Mouse (Mus musculus) small intestine, adult 2 months (tissue): ENCODE measurements at regions not wholly inside any gene's neighbourhood (a gene's known extent, or its start where the extent isn't known, plus 50 kb on each side); places are given as distances from the start of the nearest gene placed in this dataset.

ENCODE experiments used
- H3K27ac ChIP-seq: fragments of 200-500 bp; 2 replicates; pipeline ENCODE4 v1.5.1; 2012; ENCODE audit warnings: low read depth, low read length, control low read depth, inconsistent platforms; ENCODE audit not compliant: insufficient read depth
- H3K27me3 ChIP-seq: fragments of 200-500 bp; 2 replicates; pipeline ENCODE4 v1.6.1; 2012; ENCODE audit warnings: mild to moderate bottlenecking, moderate library complexity, low read length, inconsistent platforms; ENCODE audit not compliant: control insufficient read depth, insufficient read depth
- H3K36me3 ChIP-seq: fragments of 200-500 bp; 2 replicates; pipeline ENCODE4 v1.6.1; 2012; ENCODE audit warnings: mild to moderate bottlenecking, low read length, control low read depth, inconsistent platforms; ENCODE audit not compliant: control insufficient read depth, insufficient read depth
- H3K4me1 ChIP-seq: fragments of 200-500 bp; 2 replicates; pipeline ENCODE4 v1.6.1; 2012; ENCODE audit warnings: low read length, inconsistent platforms, mixed read lengths; ENCODE audit not compliant: control insufficient read depth, insufficient read depth, insufficient read length
- H3K4me3 ChIP-seq: fragments of 200-500 bp; 2 replicates; pipeline ENCODE4 v1.5.1; 2012; ENCODE audit warnings: low read depth, mild to moderate bottlenecking, control low read depth, inconsistent platforms, low read length, moderate library complexity
- CTCF ChIP-seq: fragments of 200-500 bp; IDR thresholded peaks from 2 replicates; pipeline ENCODE4 v1.5.1; 2012; ENCODE audit warnings: low read depth, mild to moderate bottlenecking, control low read depth, inconsistent platforms, low read length, moderate library complexity, mixed read lengths; ENCODE audit not compliant: insufficient replicate concordance, insufficient read length; ENCODE audit errors: extremely low read depth
- POLR2A ChIP-seq: fragments of 200-500 bp; IDR thresholded peaks from 2 replicates; pipeline ENCODE4 v1.6.1; 2012; ENCODE audit warnings: low read depth, mild to moderate bottlenecking, control low read depth, inconsistent platforms, low read length, moderate library complexity
- WGBS: fragments of 180-500 bp; shearing (Covaris S2); methylation state at CpG from one replicate; pipeline ENCODE4 v1.1.7; 2018; 5-methylcytosine and 5-hydroxymethylcytosine counted together

- TF ChIP-seq POLR2A (no peak), CTCF (no peak)
- WGBS: 87% methylated on average over 7 of the region's 7 CpGs
- Histone ChIP-seq H3K4me1 (no peaks in the 10 kb centered on the region), H3K27me3 (no peaks in the 10 kb centered on the region), H3K4me3 (no peak overlapping the region), H3K27ac (no peak overlapping the region), H3K36me3 (no peaks in the 10 kb centered on the region)
Measured at GRCm38 (mm10) chr9:111870466-111870865, 180.3 kb upstream of the Stac start.

DNA sequence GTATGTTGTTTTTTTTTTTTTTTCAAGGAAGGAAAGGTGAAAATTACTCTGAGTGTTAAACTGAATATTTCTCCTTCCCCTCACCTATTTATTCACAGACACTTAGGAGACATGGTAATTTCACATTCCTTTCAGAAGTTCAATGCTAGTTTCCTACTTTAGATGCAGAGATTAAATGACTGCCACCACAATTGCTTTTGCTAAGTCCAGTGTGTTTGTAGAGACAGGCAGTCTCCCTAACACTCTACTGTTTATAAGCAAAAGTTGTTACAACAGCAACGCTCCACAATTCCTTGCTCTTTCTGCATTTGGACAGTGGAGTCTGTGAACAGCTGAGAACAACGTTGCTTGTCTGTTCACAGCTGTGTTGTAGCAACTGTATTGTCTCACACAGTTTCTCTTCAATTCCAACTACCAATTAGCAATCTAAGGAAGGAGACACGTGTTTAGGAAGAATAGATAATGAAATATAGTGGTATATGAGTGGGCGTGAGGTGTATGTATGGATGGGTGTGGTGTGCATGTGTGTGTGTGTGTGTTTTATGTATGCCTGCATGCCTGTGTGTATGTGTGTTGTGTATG is 179.7 kb upstream of the Stac start:
- H3K4me3 ChIP-seq: no peak overlapping the region
- H3K36me3 ChIP-seq: no peaks in the 10 kb centered on the region
- H3K4me1 ChIP-seq: no peaks in the 10 kb centered on the region
- no peak for TF ChIP-seq POLR2A
- no peak for TF ChIP-seq CTCF
- no peak overlapping the region for H3K27ac ChIP-seq
- 60% methylated on average over 4 of the region's 4 CpGs for WGBS
- no peaks in the 10 kb centered on the region for H3K27me3 ChIP-seq

DNA sequence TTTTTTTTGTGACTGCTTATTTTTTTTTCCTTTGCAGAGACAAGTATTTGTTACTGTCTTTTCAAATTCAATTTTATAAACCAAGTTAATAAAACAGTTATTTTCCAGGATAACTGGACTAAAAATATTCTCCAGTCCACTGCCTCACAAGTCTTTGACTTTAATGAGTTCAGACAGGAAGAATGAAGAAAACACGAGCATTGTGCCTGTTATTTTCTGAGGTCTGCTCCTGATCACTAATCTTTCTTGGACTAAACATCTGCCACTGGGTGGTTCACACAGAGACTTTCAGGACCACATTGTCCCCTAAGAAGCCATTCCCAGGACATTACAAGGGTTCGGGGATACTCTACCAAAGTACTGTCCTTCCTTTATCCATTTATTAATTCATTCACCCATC is 167.9 kb upstream of the Stac start:
- H3K27ac ChIP-seq: no peak overlapping the region
- H3K27me3 ChIP-seq: no peaks in the 10 kb centered on the region
- no peak for TF ChIP-seq CTCF
- TF ChIP-seq POLR2A: no peak
- H3K4me3 ChIP-seq: no peak overlapping the region
- no peaks in the 10 kb centered on the region for H3K36me3 ChIP-seq
- 73% methylated on average over 2 of the region's 2 CpGs for WGBS
- no peaks in the 10 kb centered on the region for H3K4me1 ChIP-seq

DNA sequence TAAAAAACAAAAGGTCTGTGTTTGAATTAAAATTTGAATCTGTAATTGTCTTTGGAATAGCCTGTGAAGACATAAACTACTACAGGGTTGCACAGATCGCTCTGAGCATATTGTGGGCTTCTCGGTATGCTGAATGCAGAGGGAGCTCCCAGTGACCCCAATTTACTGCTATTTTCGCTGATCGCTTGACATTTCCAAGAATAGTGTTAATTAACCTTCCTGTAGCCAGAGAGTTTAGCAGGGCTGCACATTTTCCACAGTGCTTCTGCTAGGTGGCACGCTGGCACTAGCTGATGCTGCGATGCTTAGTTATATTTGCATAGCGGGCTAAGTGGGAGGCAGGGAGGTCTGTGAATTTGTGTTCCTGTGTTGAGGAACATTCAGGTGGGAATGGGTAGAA is 164.8 kb upstream of the Stac start:
- Histone ChIP-seq H3K27ac (no peak overlapping the region), H3K4me1 (no peaks in the 10 kb centered on the region), H3K36me3 (no peaks in the 10 kb centered on the region), H3K4me3 (no peak overlapping the region), H3K27me3 (no peaks in the 10 kb centered on the region)
- WGBS: 87% methylated on average over 7 of the region's 7 CpGs
- no peak for TF ChIP-seq CTCF
- TF ChIP-seq POLR2A: no peak

- Histone ChIP-seq H3K27ac (no peak overlapping the region), H3K4me1 (no peaks in the 10 kb centered on the region), H3K4me3 (no peak overlapping the region), H3K27me3 (no peaks in the 10 kb centered on the region), H3K36me3 (no peaks in the 10 kb centered on the region)
- TF ChIP-seq CTCF (no peak), POLR2A (no peak)
- 94% methylated on average over 10 of the region's 10 CpGs for WGBS
Measured at GRCm38 (mm10) chr9:111846366-111846765, 156.2 kb upstream of the Stac start.

DNA sequence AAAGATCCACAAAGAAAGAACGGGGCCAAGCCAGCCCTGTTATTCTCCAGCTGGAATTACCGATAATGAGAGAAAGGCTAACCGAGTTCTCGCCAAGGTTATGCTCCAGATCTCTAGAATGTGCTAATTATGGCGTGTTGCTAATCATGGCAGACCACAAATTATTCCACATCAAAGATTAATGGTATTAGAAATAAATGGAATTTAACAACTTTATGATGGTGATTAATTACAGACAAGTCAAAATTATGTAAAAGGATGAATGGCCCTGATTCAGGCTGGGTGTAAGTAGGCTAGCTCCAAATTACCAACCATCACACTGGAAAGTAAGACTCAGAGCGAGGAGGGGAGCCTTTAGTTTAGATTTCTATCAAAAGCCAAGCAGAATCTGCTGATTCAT is 151.0 kb upstream of the Stac start:
- H3K4me3 ChIP-seq: no peak overlapping the region
- no peak for TF ChIP-seq POLR2A
- TF ChIP-seq CTCF: no peak
- no peaks in the 10 kb centered on the region for H3K27me3 ChIP-seq
- no peak overlapping the region for H3K27ac ChIP-seq
- WGBS: 87% methylated on average over 6 of the region's 6 CpGs
- no peaks in the 10 kb centered on the region for H3K36me3 ChIP-seq
- no peaks in the 10 kb centered on the region for H3K4me1 ChIP-seq

GRCm38 (mm10) chr9:111838069-111838820 is 148.1 kb upstream of the Stac start:
- TF ChIP-seq CTCF: no peak
- no peak for TF ChIP-seq POLR2A
- Histone ChIP-seq H3K27ac (no peak overlapping the region), H3K27me3 (no peaks in the 10 kb centered on the region), H3K36me3 (no peaks in the 10 kb centered on the region), H3K4me3 (no peak overlapping the region), H3K4me1 (no peaks in the 10 kb centered on the region)
- WGBS: 38% methylated on average over 7 of the region's 7 CpGs

GRCm38 (mm10) chr9:111822094-111822493 is 131.9 kb upstream of the Stac start:
- TF ChIP-seq CTCF (no peak), POLR2A (no peak)
- H3K27ac ChIP-seq: no peak overlapping the region
- no peaks in the 10 kb centered on the region for H3K4me1 ChIP-seq
- WGBS: 100% methylated on average over 1 of the region's 1 CpGs
- no peaks in the 10 kb centered on the region for H3K36me3 ChIP-seq
- no peak overlapping the region for H3K4me3 ChIP-seq
- no peaks in the 10 kb centered on the region for H3K27me3 ChIP-seq
